Mouse (Mus musculus) CH12.LX (cell line): ENCODE data around the gene Acsl6. TPM values are rescaled to one million over a fixed set of nuclear protein-coding genes. Genes with fewer than 3 reads are reported as not detected.
A peak's percentile ranks its signal among the peaks of the same experiment; 100 is the strongest.

Experiments used
- DNase-seq: peaks from one replicate; pipeline ENCODE4 v3.0.0-alpha.2; 2013; ENCODE audit errors: extremely low read depth
- H3K27ac ChIP-seq: 2 replicates; pipeline ENCODE4 v1.5.1; 2012; ENCODE audit warnings: low read depth, mild to moderate bottlenecking, control low read depth, moderate library complexity; ENCODE audit not compliant: insufficient read depth
- H3K27me3 ChIP-seq: replicated peaks from 2 replicates; pipeline ENCODE3; 2012; ENCODE audit warnings: inconsistent platforms
- H3K36me3 ChIP-seq, 2 experiments: replicated peaks in 1 of 2; 2 replicates each; pipeline versions ENCODE3 to v1.6.1; 2012; ENCODE audit warnings: inconsistent platforms in 1 of 2, low read length in 1 of 2, mild to moderate bottlenecking in 1 of 2, mixed read lengths in 1 of 2, moderate library complexity in 1 of 2; ENCODE audit not compliant: control insufficient read depth in 1 of 2, insufficient read depth in 1 of 2
- H3K4me1 ChIP-seq, 2 experiments: 2 replicates each; pipeline ENCODE4 v1.6.1; 2012; ENCODE audit warnings: inconsistent platforms in 1 of 2, moderate library complexity in 1 of 2; ENCODE audit not compliant: insufficient read depth in 2 of 2, control insufficient read depth in 1 of 2
- H3K4me2 ChIP-seq: 2 replicates; pipeline ENCODE4 v1.6.1; 2012; ENCODE audit warnings: low read depth, mild to moderate bottlenecking, control low read depth; ENCODE audit not compliant: poor library complexity, insufficient read depth, severe bottlenecking
- H3K4me3 ChIP-seq, 3 experiments: fragments of 150-350 bp in 1 of 3; sonication (generic) in 1 of 3; replicated peaks in 1 of 3; 2 replicates each; pipeline versions ENCODE3 to v1.5.1; 2011 to 2012; ENCODE audit warnings: low read depth in 2 of 3, low read length in 2 of 3, mild to moderate bottlenecking in 2 of 3, moderate library complexity in 2 of 3, control low read depth in 1 of 3, improper control_type of control experiment in 1 of 3, inconsistent platforms in 1 of 3, mixed read lengths in 1 of 3; ENCODE audit not compliant: poor library complexity in 1 of 3
- H3K79me2 ChIP-seq: replicated peaks from 2 replicates; pipeline ENCODE4 v1.6.1; 2012; ENCODE audit warnings: mild to moderate bottlenecking, moderate library complexity; ENCODE audit not compliant: control insufficient read depth, poor library complexity, insufficient read depth, severe bottlenecking; ENCODE audit errors: extremely low read depth
- H3K9ac ChIP-seq: 2 replicates; pipeline ENCODE4 v1.6.1; 2012; ENCODE audit warnings: low read depth, mild to moderate bottlenecking, control low read depth, moderate library complexity; ENCODE audit not compliant: insufficient read depth
- H3K9me3 ChIP-seq: replicated peaks from 2 replicates; pipeline ENCODE3; 2012; ENCODE audit warnings: low read length, inconsistent platforms, mixed read lengths
- CHD1 ChIP-seq: IDR thresholded peaks from 2 replicates; pipeline ENCODE4 v1.6.1; 2012; ENCODE audit warnings: low read depth, low read length, improper control_type of control experiment, inconsistent platforms
- CTCF ChIP-seq, 2 experiments: IDR thresholded peaks in 1 of 2; conservative IDR thresholded peaks in 1 of 2; 2 replicates each; pipeline ENCODE4 v1.5.1; 2011 to 2012; ENCODE audit warnings: low read depth in 2 of 2, low read length in 2 of 2, improper control_type of control experiment in 1 of 2, inconsistent platforms in 1 of 2, mild to moderate bottlenecking in 1 of 2, moderate library complexity in 1 of 2
- EP300 ChIP-seq: IDR thresholded peaks from 2 replicates; pipeline ENCODE4 v1.6.1; 2011; ENCODE audit warnings: low read length, improper control_type of control experiment
- HCFC1 ChIP-seq: IDR thresholded peaks from 2 replicates; pipeline ENCODE4 v1.6.1; 2012; ENCODE audit warnings: low read depth, mild to moderate bottlenecking, inconsistent platforms, low read length, improper control_type of control experiment
- JUN ChIP-seq: IDR thresholded peaks from 2 replicates; pipeline ENCODE4 v1.6.1; 2011; ENCODE audit warnings: low read depth, mild to moderate bottlenecking, low read length, improper control_type of control experiment, moderate library complexity; ENCODE audit not compliant: insufficient read depth
- JUND ChIP-seq: conservative IDR thresholded peaks from 2 replicates; pipeline ENCODE4 v1.6.1; 2011; ENCODE audit warnings: low read depth, low read length, improper control_type of control experiment
- MAFK ChIP-seq: IDR thresholded peaks from 2 replicates; pipeline ENCODE4 v1.6.1; 2011; ENCODE audit warnings: low read length, improper control_type of control experiment; ENCODE audit not compliant: insufficient replicate concordance
- MEF2A ChIP-seq: IDR thresholded peaks from 2 replicates; pipeline ENCODE4 v1.6.1; 2014; ENCODE audit warnings: low read depth, mild to moderate bottlenecking, inconsistent platforms, low read length, improper control_type of control experiment, borderline replicate concordance
- MXI1 ChIP-seq: IDR thresholded peaks from 2 replicates; pipeline ENCODE4 v1.6.1; 2011; ENCODE audit warnings: mild to moderate bottlenecking, low read depth, low read length, improper control_type of control experiment
- NELFE ChIP-seq: IDR thresholded peaks from 2 replicates; pipeline ENCODE4 v1.6.1; 2011; ENCODE audit warnings: low read depth, low read length, improper control_type of control experiment
- PAX5 ChIP-seq: IDR thresholded peaks from 2 replicates; pipeline ENCODE4 v1.6.1; 2012; ENCODE audit warnings: low read length, inconsistent platforms, mixed read lengths
- POLR2A ChIP-seq: IDR thresholded peaks from 2 replicates; pipeline ENCODE4 v1.6.1; 2011; ENCODE audit warnings: low read depth, mild to moderate bottlenecking, improper control_type of control experiment, low read length
- POLR2AphosphoS2 ChIP-seq: IDR thresholded peaks from 2 replicates; pipeline ENCODE4 v1.6.1; 2011; ENCODE audit warnings: low read depth, low read length, improper control_type of control experiment
- RAD21 ChIP-seq: IDR thresholded peaks from 2 replicates; pipeline ENCODE4 v1.6.1; 2011; ENCODE audit warnings: low read depth, mild to moderate bottlenecking, low read length, improper control_type of control experiment, moderate library complexity
- RCOR1 ChIP-seq: conservative IDR thresholded peaks from 2 replicates; pipeline ENCODE4 v1.6.1; 2012; ENCODE audit warnings: low read depth, mild to moderate bottlenecking, inconsistent platforms, low read length, improper control_type of control experiment
- SMC3 ChIP-seq: IDR thresholded peaks from 2 replicates; pipeline ENCODE4 v1.6.1; 2011; ENCODE audit warnings: low read depth, low read length, improper control_type of control experiment
- TBP ChIP-seq: conservative IDR thresholded peaks from 2 replicates; pipeline ENCODE4 v1.6.1; 2011; ENCODE audit warnings: low read depth, low read length, improper control_type of control experiment
- TCF12 ChIP-seq: IDR thresholded peaks from 2 replicates; pipeline ENCODE4 v1.6.1; 2014; ENCODE audit warnings: low read depth, mild to moderate bottlenecking, inconsistent platforms, low read length, improper control_type of control experiment
- ZC3H11A ChIP-seq: IDR thresholded peaks from 2 replicates; pipeline ENCODE4 v1.6.1; 2012; ENCODE audit warnings: low read depth, mild to moderate bottlenecking, inconsistent platforms, low read length, improper control_type of control experiment
- ZMIZ1 ChIP-seq: IDR thresholded peaks from 2 replicates; pipeline ENCODE4 v1.6.1; 2012; ENCODE audit warnings: low read depth, mild to moderate bottlenecking, inconsistent platforms, low read length, improper control_type of control experiment
- dilution Hi-C: fragments of 300-500 bp; cut with MboI; formaldehyde crosslinking; loops from 2 replicates; pipeline ENCODE4 v1.14.3; 2020; ENCODE audit warnings: low sequenced_read_pairs; ENCODE audit not compliant: extremely low pct_unique_long_range_greater_than_20kb, extremely low pct_ligation_motif_present
- in situ Hi-C: fragments of 300-500 bp; cut with MboI; formaldehyde crosslinking; loops from 3 replicates; pipeline ENCODE4 v1.14.3; 2019; ENCODE audit warnings: low sequenced_read_pairs, low pct_ligation_motif_present, low pct_unique_long_range_greater_than_20kb, mixed read lengths
- polyA plus RNA-seq: library from polyadenylated mRNA; unstranded; fragments of >175 nt; gene quantifications from 2 replicates; pipeline ENCODE4 v1.2.1, GENCODE M21; 2012; ENCODE audit warnings: low read depth; ENCODE audit not compliant: insufficient read length
- total RNA-seq, 2 experiments: library from RNA; depleted of rRNA; stranded (reverse); fragments of 300-350 nt in 1 of 2; fragments of >200 nt in 1 of 2; gene quantifications; 2 replicates each; pipeline ENCODE4 v1.2.3; 2012 to 2014

Gene Acsl6
- total and polyA plus RNA-seq, 3 experiments = 74.1 to 222 (median 96.9) TPM

- dilution Hi-C loops = no loop called here
- no peak overlapping the region for H3K4me3 ChIP-seq
- DNase-seq = no peak
Observed at GRCm38 (mm10) chr11:54355564-54355955, 52.0 kb downstream of the Acsl6 start.

DNA sequence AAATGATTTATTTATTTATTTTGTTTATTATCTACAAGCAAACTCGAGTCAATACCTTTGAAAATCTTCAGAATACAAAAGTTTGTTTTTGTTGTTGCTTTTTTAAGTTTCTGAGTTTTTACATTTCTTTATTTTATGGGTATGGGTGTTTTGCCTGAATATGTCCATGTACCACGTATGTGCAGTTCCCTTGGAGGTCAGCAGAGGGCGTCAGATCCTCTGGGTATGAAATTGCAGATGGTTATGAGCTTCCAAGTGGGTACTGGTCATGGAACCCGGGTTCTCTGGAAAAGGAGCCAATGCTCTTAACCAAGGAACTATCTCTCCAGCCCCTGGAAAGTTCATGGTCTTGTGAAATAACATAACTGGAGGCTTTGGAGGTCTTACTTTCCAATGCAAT lies 53.1 kb downstream of the Acsl6 start:
- H3K36me3 ChIP-seq = peaks cover 29 to 83% of the 10 kb centered on the region in 2 experiments
- H3K79me2 ChIP-seq = no peaks in the 10 kb centered on the region
- DNase-seq = peak; percentile 38
- dilution Hi-C loops (no loop called here), in situ Hi-C loops (loop anchor here (5.0 to 10.0 kb wide), 2 partner anchors 49 to 352 kb away; no protein-coding TSS in a partner anchor)
- H3K4me3 ChIP-seq = no peak overlapping the region
- H3K4me2 ChIP-seq = no peak overlapping the region
- no peaks in the 10 kb centered on the region for H3K27me3 ChIP-seq
- H3K4me1 ChIP-seq = peaks cover 0 to 6% of the 10 kb centered on the region in 2 experiments; a peak in 2 of 4 replicates
- no peak overlapping the region for H3K9ac ChIP-seq
- peaks cover 4% of the 10 kb centered on the region for H3K9me3 ChIP-seq
- no peak overlapping the region for H3K27ac ChIP-seq
- TF ChIP-seq EP300 (no peak), CTCF (conservative IDR thresholded peaks at IDR 0.05 in 1 of 2, IDR thresholded peaks at IDR 0.05 in 1 of 2; ENCODE audit: low read depth in 2 of 2, low read length in 2 of 2) (peak; percentile 69 to 74), MAFK (no peak), RAD21 (peak; percentile 54), JUN (no peak), SMC3 (peak; percentile 60)

More at GRCm38 (mm10) chr11:54355564-54355955, 52.0 kb downstream of the Acsl6 start:
- TF ChIP-seq CHD1 (no peak), EP300 (no peak), PAX5 (no peak), SMC3 (no peak), POLR2A (no peak), MXI1 (no peak), JUND (no peak), NELFE (no peak), ZMIZ1 (no peak), CTCF (conservative IDR thresholded peaks at IDR 0.05 in 1 of 2, IDR thresholded peaks at IDR 0.05 in 1 of 2; ENCODE audit: low read depth in 2 of 2, low read length in 2 of 2) (no peak), POLR2AphosphoS2 (no peak), TBP (no peak), TCF12 (no peak), MEF2A (no peak), RCOR1 (no peak), JUN (no peak), ZC3H11A (no peak), HCFC1 (no peak)
- Histone ChIP-seq H3K9me3 (peaks cover 4% of the 10 kb centered on the region), H3K27ac (no peak overlapping the region), H3K4me2 (no peak overlapping the region), H3K9ac (no peak overlapping the region), H3K36me3 (peaks cover 29 to 83% of the 10 kb centered on the region in 2 experiments), H3K79me2 (no peaks in the 10 kb centered on the region), H3K4me1 (peaks cover 0 to 6% of the 10 kb centered on the region in 2 experiments; a peak in 2 of 4 replicates), H3K27me3 (no peaks in the 10 kb centered on the region)
- in situ Hi-C loops = loop anchor here (5.0 to 10.0 kb wide), 2 partner anchors 48 to 351 kb away; no protein-coding TSS in a partner anchor
